Mouse (Mus musculus): ENCODE measurements around the gene Frmd4a.

Gene Frmd4a

DNA sequence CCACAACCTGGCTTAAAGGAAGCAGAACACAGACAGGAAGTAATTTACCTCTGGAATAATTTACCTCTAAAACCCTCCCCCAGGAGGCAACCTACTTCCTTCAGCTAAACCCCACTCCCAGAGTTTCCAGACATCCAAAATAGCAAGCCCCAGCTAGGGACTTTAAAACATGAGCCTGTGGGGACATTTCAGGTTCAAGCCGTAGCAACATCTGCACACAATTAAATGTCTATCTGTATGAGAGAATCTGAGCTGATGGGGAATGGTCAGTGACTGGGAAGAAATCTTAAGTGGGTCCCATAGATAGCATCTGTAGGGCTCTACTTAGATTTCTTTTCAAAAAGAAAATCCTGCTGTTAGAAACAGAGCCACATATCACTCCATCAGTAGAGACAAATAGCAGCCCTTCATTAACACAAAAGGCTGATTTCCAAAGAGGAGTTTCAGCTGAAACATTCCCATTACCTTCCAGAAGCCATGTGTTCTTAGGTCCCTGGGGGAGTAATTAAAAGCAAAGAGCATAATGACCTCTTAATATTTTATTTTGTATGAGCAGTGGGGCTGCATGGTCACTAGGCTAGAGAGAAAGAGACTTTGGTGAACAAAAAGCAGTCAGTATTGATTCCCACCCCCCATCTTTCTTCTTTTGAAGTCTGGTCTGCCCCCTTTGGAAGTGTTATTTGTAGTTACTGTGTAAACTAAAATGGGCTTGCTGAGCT lies 505.4 kb downstream of the Frmd4a start:
- no peak for TF ChIP-seq GATA4 (IDR thresholded peaks at IDR 0.05; ENCODE audit: insufficient replicate concordance, low read length)

DNA sequence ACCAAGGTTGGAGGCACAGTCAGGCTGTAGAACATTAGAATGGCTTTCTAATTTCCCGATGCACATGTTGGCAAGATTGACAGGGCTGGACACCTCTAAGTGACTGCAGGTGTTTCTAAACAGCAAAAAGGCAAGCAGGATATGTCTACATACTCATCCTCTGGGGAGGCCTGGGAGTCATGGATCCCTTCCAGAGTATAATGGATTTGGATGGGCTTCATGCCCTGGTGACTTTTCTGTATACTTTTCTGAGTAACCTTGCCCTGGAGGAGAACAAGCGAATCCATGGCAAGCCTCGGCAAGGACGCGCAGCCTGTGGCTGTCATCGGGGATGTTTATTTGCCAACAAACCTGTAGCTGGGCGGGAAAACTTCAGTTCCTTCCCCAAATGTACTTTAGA lies 509.6 kb downstream of the Frmd4a start:
- TF ChIP-seq GATA4 (IDR thresholded peaks at IDR 0.05; ENCODE audit: insufficient replicate concordance, low read length), result no peak

DNA sequence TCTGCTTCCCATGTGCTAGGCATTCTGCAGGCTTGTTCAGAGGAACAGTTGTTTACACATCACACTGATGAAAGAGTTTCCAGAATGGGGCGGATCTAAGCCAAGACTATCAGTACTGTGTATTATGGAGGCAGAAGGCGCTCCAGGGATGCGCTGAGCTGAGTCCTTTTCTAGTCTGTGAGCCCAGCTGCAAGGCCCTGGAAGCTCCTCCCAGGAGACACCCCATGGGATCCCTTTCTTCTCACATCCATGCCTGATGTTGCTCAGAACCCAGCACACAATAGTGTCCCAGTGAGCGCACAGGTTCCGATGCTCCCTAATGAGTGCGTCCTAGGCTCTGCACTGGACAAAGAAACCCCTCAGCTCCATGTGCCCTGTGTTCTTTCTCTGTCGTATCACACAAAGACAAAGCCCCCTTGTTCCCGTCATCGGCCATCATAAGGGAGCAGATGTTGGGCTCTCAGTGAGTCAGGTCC lies 511.8 kb downstream of the Frmd4a start:
- no peak for TF ChIP-seq GATA4 (IDR thresholded peaks at IDR 0.05; ENCODE audit: insufficient replicate concordance, low read length)

DNA sequence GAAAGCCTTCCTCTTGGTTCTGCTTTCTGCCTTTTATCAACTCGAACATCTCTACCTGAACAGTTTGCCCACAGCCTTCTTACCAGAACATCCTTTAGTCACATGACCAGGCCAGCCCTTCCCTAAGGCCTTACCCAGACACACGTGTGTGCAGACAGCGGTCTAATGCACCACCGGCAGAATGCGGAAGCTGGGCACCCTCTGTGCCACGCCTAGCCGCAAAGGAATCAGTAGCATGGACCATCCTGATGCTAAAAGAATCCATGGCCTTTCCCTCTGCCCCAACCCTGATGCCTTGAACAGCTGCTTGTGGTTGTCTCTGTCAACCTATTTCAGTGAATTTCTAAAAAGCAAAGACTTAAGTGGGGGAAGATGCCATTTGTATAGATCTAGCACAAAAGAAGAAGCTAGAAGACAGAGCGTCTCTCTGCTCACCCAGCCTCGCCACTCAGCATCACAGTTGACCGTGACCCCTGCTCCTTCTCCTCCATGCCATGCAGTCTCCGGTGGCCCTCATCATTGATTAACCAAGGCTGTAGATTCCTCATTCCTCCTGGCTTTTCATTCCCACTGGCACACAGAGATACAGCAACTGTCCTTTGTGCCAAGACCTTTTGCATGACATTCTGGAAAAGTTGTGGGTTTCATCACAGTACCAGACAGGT lies 514.1 kb downstream of the Frmd4a start:
- no peak for TF ChIP-seq GATA4 (IDR thresholded peaks at IDR 0.05; ENCODE audit: insufficient replicate concordance, low read length)

DNA sequence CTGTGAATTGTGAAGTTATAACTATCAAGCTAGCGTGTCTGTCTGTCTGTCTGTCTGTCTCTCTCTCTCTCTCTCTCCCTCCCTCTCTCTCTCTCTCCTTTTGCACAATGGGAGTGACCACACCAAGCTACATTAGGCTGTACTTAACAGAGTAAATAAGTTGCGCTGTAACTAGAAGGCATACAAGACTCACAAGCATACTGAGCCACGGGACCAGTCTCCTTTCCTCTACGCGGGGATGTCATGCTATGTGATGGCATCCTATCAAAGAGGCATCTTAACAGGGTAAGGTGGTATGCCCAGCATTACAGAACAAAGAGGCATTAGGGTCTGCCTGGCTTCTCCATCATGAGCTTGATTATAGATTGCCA lies 514.7 kb downstream of the Frmd4a start:
- no peak for TF ChIP-seq GATA4 (IDR thresholded peaks at IDR 0.05; ENCODE audit: insufficient replicate concordance, low read length)

DNA sequence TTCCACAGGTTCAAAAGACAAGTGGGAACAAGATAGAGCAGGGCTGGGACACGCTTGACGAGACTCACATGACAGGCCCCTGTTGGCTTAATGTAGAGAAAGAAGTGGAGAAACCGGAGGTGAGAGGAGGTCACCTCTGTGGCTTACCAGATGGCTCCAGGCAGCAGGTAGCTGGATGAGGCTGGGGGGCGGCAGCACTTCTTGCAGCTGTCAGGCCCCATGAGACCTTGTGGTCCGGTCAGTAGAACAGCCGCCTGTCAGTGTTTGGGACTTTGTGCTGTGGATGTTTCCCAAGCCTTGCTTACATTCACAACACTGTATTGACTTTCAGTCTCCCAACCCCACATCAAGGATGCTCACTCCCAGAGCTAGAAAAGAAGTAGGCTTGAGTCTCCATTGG lies 515.4 kb downstream of the Frmd4a start:
- no peak for TF ChIP-seq GATA4 (IDR thresholded peaks at IDR 0.05; ENCODE audit: insufficient replicate concordance, low read length)

DNA sequence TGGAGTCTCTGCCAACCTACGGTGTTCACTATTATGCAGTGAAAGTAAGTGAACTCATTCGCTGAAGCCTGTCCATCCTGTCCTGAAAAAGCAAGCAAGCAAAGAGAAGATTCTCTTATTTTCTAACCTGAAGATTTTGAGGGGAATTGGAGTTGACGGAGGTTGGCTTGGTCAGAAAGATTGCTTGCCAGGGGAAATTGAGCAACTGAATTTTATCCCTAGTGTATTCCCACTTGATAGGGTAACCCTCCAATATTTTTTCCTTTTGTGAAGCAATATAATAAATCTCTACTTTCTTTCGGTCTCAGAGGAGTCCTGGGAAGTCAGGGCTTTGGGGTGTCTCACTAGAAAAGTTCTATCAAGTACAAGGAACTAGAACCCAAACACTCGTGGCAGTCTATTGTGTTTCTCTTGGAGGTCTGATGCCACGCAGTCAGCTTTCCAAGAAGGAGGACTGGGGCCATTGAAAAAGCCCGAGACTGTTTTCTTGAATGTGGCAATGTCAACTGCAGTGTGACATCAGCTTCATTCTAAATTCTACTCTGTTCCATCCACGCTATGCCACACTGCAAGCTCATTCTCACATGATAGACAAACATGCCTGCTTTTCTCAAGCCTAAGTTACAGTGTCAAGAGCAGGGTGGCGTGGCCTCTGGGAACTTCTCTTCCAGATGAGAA lies 517.8 kb downstream of the Frmd4a start:
- TF ChIP-seq GATA4 (IDR thresholded peaks at IDR 0.05; ENCODE audit: insufficient replicate concordance, low read length), result no peak

DNA sequence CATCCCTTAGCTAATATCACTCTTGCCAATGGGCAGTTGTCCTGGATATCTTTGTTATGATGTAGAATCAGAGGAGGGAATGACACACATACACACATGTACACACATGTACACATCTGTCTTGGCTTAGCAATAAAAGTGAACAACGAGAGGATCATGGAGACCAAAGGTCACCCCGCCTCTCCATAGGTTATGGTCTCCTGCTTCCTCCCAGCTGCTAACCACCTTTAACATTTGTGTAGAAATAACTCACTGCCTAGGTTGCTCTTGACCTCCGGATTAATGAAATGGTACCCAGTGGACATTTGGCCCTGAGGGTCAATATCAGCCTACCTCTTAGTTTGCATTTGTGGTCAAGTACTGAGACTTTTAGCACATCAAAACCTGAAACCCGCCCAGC lies 523.8 kb downstream of the Frmd4a start:
- TF ChIP-seq GATA4 (IDR thresholded peaks at IDR 0.05; ENCODE audit: insufficient replicate concordance, low read length), result no peak

DNA sequence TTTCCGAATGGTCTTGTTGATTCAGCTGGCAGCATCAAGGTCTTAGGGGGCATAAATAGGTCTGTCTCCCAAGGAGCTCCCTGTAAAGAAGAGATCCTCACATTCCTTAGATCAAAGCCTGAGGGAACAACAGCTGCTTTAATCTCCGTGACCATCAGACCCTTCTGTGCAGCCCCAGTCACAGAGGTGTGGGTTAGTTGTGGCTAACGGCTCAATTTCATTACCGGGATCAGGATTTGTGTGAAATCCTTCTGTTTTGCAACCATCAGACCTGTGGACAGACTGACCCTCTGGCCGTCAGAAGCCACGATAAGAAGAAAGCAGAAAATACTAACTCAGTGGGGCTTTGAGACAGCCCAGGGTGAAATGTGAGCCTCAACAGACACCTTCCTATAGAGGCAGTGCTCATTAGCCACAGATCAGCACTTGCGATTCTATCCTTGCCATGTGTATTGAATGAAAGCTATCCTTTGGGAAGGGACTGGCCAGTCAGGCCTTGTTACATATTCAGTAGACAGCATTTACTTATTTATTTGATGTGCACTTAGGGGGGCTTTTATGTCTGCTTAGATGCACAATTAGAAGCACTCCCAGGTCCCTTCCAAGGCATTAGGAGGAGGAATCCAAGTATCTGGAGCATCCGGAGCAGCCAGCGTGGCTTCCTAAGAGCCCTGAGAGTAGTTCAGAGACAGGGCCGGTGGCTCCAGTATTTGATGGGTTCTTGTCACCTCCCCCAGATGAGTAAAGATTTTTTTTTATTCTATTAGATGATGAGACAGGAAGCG lies 524.5 kb downstream of the Frmd4a start:
- TF ChIP-seq GATA4 (IDR thresholded peaks at IDR 0.05; ENCODE audit: insufficient replicate concordance, low read length), result no peak

DNA sequence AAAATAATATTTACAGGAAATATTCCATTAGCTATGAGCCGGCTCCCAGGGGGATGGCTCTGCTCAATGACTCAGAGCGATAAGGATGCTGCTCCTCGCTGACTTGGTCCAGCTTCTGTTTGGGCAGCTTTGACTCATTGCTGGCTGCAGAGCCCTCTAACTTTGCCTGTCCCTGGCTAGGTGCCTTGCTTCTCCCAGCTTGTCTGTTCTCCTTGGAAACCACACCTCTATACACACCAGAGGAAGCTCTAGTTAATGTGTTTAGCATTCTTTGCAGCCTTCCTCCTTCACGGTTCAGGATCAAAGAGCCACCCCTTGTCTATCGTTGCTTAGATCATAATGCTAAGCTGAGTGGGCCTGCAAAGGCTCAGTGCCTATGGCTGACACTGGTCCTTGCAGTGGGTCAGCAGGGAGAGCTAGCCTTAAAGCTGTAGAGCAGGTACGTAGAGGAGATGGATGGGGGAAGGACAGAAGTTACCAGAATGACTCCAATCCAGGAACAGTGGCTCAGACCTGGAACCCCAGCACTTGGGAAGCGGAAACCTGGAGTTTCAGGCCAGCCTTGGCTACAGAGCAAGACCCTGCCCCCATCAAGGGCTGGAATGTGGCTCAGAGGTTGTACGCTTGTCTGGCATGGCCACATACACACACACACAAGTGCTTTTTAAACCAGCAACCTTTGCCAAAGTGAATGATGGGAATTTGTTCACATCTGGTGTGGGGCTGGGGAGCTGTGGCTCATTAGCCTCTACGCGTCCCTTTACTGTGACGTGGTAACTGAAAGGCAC lies 525.3 kb downstream of the Frmd4a start:
- peak; percentile 40; the same call in 1 of the 2 replicates for TF ChIP-seq GATA4 (IDR thresholded peaks at IDR 0.05; ENCODE audit: insufficient replicate concordance, low read length)

DNA sequence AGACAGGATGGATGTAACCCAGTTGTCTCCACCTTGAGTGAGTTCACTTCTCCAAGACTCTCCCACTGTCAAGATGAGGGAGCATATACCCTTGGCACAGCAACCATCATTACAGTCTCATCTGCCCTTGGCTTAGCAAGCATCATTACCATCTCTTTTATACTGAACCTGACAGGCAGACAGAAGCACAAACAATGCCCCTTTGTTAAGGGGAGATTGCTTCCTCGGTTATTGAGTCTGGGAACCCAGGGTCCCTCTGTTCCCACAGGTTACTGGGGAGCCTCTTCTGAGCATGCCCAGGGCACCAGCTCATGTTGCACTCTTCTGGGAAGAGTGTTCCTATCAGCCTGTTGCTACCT lies 525.9 kb downstream of the Frmd4a start:
- TF ChIP-seq GATA4 (IDR thresholded peaks at IDR 0.05; ENCODE audit: insufficient replicate concordance, low read length), result no peak

DNA sequence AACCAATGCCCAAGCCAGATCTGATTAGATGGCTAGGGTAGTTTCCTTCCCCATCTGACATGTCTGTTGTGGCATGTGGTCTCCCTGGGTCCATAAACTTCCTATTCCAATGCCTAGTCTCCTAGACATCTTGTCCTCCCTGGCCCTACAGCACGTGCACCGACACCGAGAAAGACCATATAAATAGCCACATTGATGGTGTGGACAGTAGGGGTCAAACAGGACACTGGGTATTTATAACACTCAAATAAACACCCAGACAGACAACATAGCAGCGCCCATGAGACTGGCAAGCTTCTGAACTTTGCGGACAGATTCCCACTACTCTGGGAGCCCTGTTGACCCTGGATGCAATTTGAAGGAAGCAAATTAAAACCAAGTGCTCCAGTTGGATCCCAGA lies 526.8 kb downstream of the Frmd4a start:
- no peak for TF ChIP-seq GATA4 (IDR thresholded peaks at IDR 0.05; ENCODE audit: insufficient replicate concordance, low read length)

DNA sequence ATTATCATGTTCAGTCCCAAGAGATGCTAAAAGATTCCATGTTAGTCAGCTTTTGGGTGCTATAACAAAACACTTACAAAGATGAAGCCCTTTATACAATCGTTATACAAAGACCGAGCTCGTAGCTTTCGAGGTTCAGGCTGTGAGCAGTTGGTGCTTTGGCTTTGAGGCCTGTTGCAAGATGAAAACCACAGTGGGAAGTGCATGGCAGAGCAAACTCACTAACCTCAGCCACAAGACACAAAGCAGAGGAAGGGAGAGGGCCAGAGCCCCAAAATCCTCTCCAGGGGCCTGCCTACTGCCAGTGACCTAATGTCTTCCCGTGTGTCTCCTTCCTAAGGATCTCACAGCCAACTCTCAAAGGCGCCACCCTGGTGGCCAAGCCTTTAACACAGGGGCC lies 527.7 kb downstream of the Frmd4a start:
- no peak for TF ChIP-seq GATA4 (IDR thresholded peaks at IDR 0.05; ENCODE audit: insufficient replicate concordance, low read length)

DNA sequence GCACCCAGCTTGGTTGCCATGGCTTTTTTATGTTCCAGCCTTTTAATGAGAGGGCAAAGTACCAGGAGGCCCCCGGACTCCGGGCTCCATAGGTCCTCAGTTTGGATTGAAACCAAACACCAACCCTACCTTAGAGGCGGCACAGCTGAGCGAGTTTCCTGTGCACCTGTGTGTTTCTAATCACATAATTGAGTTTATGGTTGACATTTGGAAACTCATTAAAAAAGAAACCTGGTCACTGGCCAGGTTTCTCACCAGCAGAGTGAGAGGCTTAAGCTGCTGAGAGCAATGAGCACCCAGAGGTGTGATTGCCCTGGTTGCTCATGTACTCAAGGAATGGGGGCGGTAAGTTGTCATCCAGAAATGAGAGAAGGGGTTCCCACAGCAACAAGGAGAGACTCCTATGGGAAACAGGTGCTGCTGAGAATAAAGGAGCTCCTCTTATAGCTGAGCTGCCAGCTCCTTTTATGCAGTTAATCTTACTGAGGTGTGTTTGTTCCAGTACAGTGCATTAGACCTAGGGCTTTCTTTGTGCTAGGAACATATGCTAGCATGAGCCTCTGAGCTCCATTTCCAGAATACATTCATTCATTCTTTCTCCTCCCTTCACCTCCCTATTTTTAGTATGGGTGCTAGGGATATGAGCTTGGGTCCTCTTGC lies 529.6 kb downstream of the Frmd4a start:
- TF ChIP-seq GATA4 (IDR thresholded peaks at IDR 0.05; ENCODE audit: insufficient replicate concordance, low read length), result no peak
